Mouse (Mus musculus): ENCODE results near the gene Acot1. TPM values are rescaled to one million over a fixed set of nuclear protein-coding genes. Genes with fewer than 3 reads are reported as not detected.

Acot1 gene
- total RNA-seq, 2 experiments from 2014 or later, result 10.3 to 13.8 TPM

GRCm38 (mm10) chr12:84053173-84053572 lies 43.9 kb downstream of the Acot1 start:
- no peak for DNase-seq (ENCODE audit: low spot score in 2 of 2)

GRCm38 (mm10) chr12:84053679-84054391 lies 44.5 kb downstream of the Acot1 start:
- intact Hi-C loops (cut with DNase I), result no loop called here

More at GRCm38 (mm10) chr12:84053173-84053572, 43.9 kb downstream of the Acot1 start:
- intact Hi-C loops (cut with DNase I), result no loop called here

GRCm38 (mm10) chr12:84060946-84061345 lies 51.7 kb downstream of the Acot1 start:
- intact Hi-C loops (cut with DNase I), result loop anchor here (5.0 kb wide), 1 partner anchor 349 kb away; no protein-coding TSS in a partner anchor
- peak in 1 of 2 experiments; percentile 21 for DNase-seq (ENCODE audit: low spot score in 2 of 2)

More at GRCm38 (mm10) chr12:84053679-84054391, 44.5 kb downstream of the Acot1 start:
- DNase-seq (ENCODE audit: low spot score in 2 of 2), result peak in 1 of 2 experiments; percentile 21

GRCm38 (mm10) chr12:84062336-84062735 lies 53.0 kb downstream of the Acot1 start:
- no peak for DNase-seq (ENCODE audit: low spot score in 2 of 2)
- intact Hi-C loops (cut with DNase I), result loop anchor here (5.0 kb wide), 1 partner anchor 350 kb away; no protein-coding TSS in a partner anchor

GRCm38 (mm10) chr12:84063228-84063627 lies 53.9 kb downstream of the Acot1 start:
- intact Hi-C loops (cut with DNase I), result loop anchor here (5.0 kb wide), 1 partner anchor 351 kb away; no protein-coding TSS in a partner anchor
- DNase-seq (ENCODE audit: low spot score in 2 of 2), result no peak

- no peak for DNase-seq (ENCODE audit: low spot score in 2 of 2)
- intact Hi-C loops (cut with DNase I), result loop anchor here (5.0 kb wide), 1 partner anchor 352 kb away; no protein-coding TSS in a partner anchor
Observed at GRCm38 (mm10) chr12:84063833-84064232, 54.5 kb downstream of the Acot1 start.

- intact Hi-C loops (cut with DNase I), result loop anchor here (5.0 kb wide), 1 partner anchor 352 kb away; no protein-coding TSS in a partner anchor
- DNase-seq (ENCODE audit: low spot score in 2 of 2), result no peak
Observed at GRCm38 (mm10) chr12:84064621-84065020, 55.3 kb downstream of the Acot1 start.

- DNase-seq (ENCODE audit: low spot score in 2 of 2), result no peak
- intact Hi-C loops (cut with DNase I), result no loop called here
Observed at GRCm38 (mm10) chr12:84067752-84068151, 58.5 kb downstream of the Acot1 start.

Other genes with a start within 250 kb of the Acot1 start
- gene Papln, start 245.9 kb upstream of the Acot1 start, total RNA-seq (2021), result 1 to 10 TPM; 7.3 to 9.4 TPM
- gene Numb, start 87.6 kb upstream of the Acot1 start, total RNA-seq (2021), result 10 to 100 TPM; 68.3 to 74.5 TPM
- 10 to 100 TPM; 16.6 to 19.0 TPM for gene Riox1, start 58.9 kb upstream of the Acot1 start, total RNA-seq (2021)
- not detected for gene Heatr4, start 24.6 kb upstream of the Acot1 start, total RNA-seq (2021)
- 10 to 100 TPM in 1 of 2 experiments, 1 to 10 TPM in 1; 9.5 to 12.5 TPM for gene Acot2, start 21.6 kb upstream of the Acot1 start, total RNA-seq (2021)
- 1 to 10 TPM; 2.4 to 3.7 TPM for gene Acot4, start 28.9 kb downstream of the Acot1 start, total RNA-seq (2021)
- not detected for gene Gm49366, start 29.4 kb downstream of the Acot1 start, total RNA-seq (2021)
- gene Acot3, start 42.7 kb downstream of the Acot1 start, total RNA-seq (2021), result 1 to 10 TPM; 1.5 to 3.0 TPM
- gene Acot5, start 59.8 kb downstream of the Acot1 start, total RNA-seq (2021), result 1 to 10 TPM; 5.1 to 7.0 TPM
- gene Acot6, start 91.2 kb downstream of the Acot1 start, total RNA-seq (2021), result 1 to 10 TPM; 3.7 to 3.9 TPM
- 100 to 1,000 TPM; 104 to 108 TPM for gene Dnal1, start 104.9 kb downstream of the Acot1 start, total RNA-seq (2021)
- gene Pnma1, start 139.0 kb downstream of the Acot1 start, total RNA-seq (2021), result 1 to 10 TPM; 4.9 to 5.2 TPM
- gene Elmsan1, start 209.4 kb downstream of the Acot1 start, total RNA-seq (2021), result 10 to 100 TPM; 15.0 to 15.7 TPM

Measured in left cerebral cortex, postnatal 25 days (tissue).